7 mouse cellular contexts compared by ENCODE assay signal in the genomic region with DNA sequence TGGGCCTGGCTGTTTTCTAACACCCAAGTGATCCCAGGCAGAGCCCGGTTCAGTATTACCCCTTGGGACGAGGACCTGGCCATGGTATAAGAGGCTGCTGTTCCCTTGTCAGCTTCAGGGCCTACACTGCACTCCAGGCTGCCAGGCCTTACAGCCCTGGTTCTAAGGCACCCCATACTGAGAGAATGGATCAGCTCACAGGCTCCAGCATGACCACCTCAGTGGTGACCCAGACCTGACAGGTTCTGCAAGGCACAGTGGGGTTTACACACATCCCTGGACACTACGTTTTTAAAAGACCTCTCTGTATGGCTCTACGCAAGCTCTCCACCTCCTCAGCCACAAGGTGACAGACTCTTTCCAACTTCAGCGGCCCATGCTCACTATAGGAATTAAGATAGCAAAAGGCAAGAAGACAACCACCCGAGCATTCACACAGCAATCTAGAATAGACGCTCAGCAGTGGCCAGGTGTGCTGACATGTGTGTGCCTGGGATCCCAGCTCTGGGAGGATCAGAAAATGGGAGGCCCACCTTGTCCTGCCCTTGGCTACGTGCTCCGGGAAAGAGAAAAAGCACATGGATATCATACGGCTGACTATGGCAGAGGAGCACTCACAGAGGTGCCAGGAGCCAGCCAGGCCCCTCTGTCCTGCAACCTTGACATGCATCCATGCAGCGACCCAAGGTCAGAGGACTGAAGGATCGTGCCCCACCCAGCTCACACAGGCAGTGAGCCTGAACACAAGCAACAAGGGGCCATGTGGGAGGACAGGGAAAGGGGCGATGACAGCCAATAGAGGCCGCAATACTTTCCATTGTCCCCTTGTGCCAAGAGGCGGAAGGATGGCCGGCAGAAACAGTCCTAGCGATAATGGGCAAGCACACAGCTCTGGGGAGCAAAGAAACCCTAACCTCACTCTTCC. TPM values are rescaled to one million over a fixed set of nuclear protein-coding genes. Genes with fewer than 3 reads are reported as not detected.
DNase-seq lines count a peak whose midpoint lies in the region; ATAC-seq and TF ChIP-seq lines count a peak whose summit lies in the region.

No protein-coding gene starts in this region.

- no peak overlapping the region for H3K4me2 ChIP-seq in embryonic facial prominence, embryonic 11.5 days (ENCODE audit: low read depth, low read length)
- H3K4me2 ChIP-seq in kidney, postnatal 0 days (ENCODE audit: low read length): no peak overlapping the region

- no peaks in the 10 kb centered on the region for H3K27me3 ChIP-seq in cerebellum, adult 2 months (ENCODE audit: control insufficient read depth, insufficient read depth, low read length)
- H3K27me3 ChIP-seq in embryonic facial prominence, embryonic 11.5 days (ENCODE audit: control insufficient read depth, insufficient read depth, low read length): no peaks in the 10 kb centered on the region
- H3K27me3 ChIP-seq in kidney, postnatal 0 days (ENCODE audit: insufficient read depth, low read length): no peaks in the 10 kb centered on the region

- ATAC-seq in embryonic facial prominence, embryonic 11.5 days (replicated peaks; ENCODE audit: insufficient number of reproducible peaks, low FRiP score, low TSS enrichment, low read depth): no peak
- ATAC-seq in kidney, postnatal 0 days (replicated peaks; ENCODE audit: low FRiP score, low read depth): no peak
- ATAC-seq in erythroid progenitor cell, adult 5-6 weeks (replicated peaks; ENCODE audit: low FRiP score, poor library complexity, severe bottlenecking): no peak

- no peaks in the 10 kb centered on the region for H3K36me3 ChIP-seq in embryonic facial prominence, embryonic 11.5 days (replicated peaks; ENCODE audit: control insufficient read depth, insufficient read depth, low read depth, low read length)
- no peaks in the 10 kb centered on the region for H3K36me3 ChIP-seq in kidney, postnatal 0 days (ENCODE audit: insufficient read depth, low read length)

- no peak for TF ChIP-seq CTCF in cerebellum, adult 2 months (IDR thresholded peaks at IDR 0.05; ENCODE audit: borderline replicate concordance, insufficient read depth, low read depth, low read length)
- TF ChIP-seq CTCF in kidney, postnatal 0 days (IDR thresholded peaks at IDR 0.05; ENCODE audit: low read depth): no peak

- no peaks in the 10 kb centered on the region for H3K9me3 ChIP-seq in embryonic facial prominence, embryonic 11.5 days (replicated peaks; ENCODE audit: control insufficient read depth, low read length)
- H3K9me3 ChIP-seq in kidney, postnatal 0 days (replicated peaks; ENCODE audit: low read length): no peaks in the 10 kb centered on the region

- H3K4me1 ChIP-seq in cerebellum, adult 2 months (ENCODE audit: control insufficient read depth, insufficient read depth, low read length): peaks cover 83% of the 10 kb centered on the region
- H3K4me1 ChIP-seq in embryonic facial prominence, embryonic 11.5 days (ENCODE audit: control insufficient read depth, insufficient read depth, low read length): peaks cover 11% of the 10 kb centered on the region
- H3K4me1 ChIP-seq in kidney, postnatal 0 days (replicated peaks; ENCODE audit: insufficient read depth, low read length): peaks cover 31% of the 10 kb centered on the region

- no peak for TF ChIP-seq POLR2A in cerebellum, adult 2 months (IDR thresholded peaks at IDR 0.05; ENCODE audit: borderline replicate concordance, insufficient read depth, low read length)

- H3K9ac ChIP-seq in embryonic facial prominence, embryonic 11.5 days (replicated peaks; ENCODE audit: low read length): no peak overlapping the region
- no peak overlapping the region for H3K9ac ChIP-seq in kidney, postnatal 0 days (ENCODE audit: low read depth, low read length)

- H3K4me3 ChIP-seq in cerebellum, adult 2 months (replicated peaks; ENCODE audit: insufficient read depth, low read depth, low read length): no peak overlapping the region
- no peak overlapping the region for H3K4me3 ChIP-seq in embryonic facial prominence, embryonic 11.5 days (ENCODE audit: low read depth, low read length)
- no peak overlapping the region for H3K4me3 ChIP-seq in kidney, postnatal 0 days (replicated peaks; ENCODE audit: low read depth, low read length)

- peak; percentile 5 to 16 for DNase-seq in layer of hippocampus, postnatal 10 days (ENCODE audit: low spot score in 2 of 2)
- DNase-seq in layer of hippocampus, adult 9-11 months: no peak
- peak; percentile 6 to 29 for DNase-seq in cerebellum, adult 2 months
- DNase-seq in embryonic facial prominence, embryonic 11.5 days (ENCODE audit: low spot score): no peak
- no peak for DNase-seq in kidney, postnatal 0 days (ENCODE audit: low spot score)
- DNase-seq in embryo, embryonic 10 days (ENCODE audit: low spot score): no peak

- no peak overlapping the region for H3K27ac ChIP-seq in cerebellum, adult 2 months (ENCODE audit: insufficient read depth, low read length)
- H3K27ac ChIP-seq in embryonic facial prominence, embryonic 11.5 days (replicated peaks; ENCODE audit: low read depth, low read length): 0 out of 2 replicates have a peak overlapping the region, but pooled peaks have one; percentile 56
- peak overlapping the region; percentile 1; the same call in 1 of the 2 replicates for H3K27ac ChIP-seq in kidney, postnatal 0 days

- WGBS in cerebellum, adult 2 months: 38% methylated on average over 17 of the region's 17 CpGs
- 77% methylated on average over 17 of the region's 17 CpGs for WGBS in embryonic facial prominence, embryonic 11.5 days
- 58% methylated on average over 17 of the region's 17 CpGs for WGBS in kidney, postnatal 0 days

RNA-seq across cellular contexts. Expression of a gene that starts 11.9 kb away (rescaled TPM):
- 100 to 1,000 TPM; 161 to 175 TPM for total RNA-seq in layer of hippocampus, postnatal 10 days (2021)
- 394 and 445 TPM in 2 replicates for polyA plus RNA-seq in cerebellum, adult 2 months (2012; rRNA removed)
- polyA plus RNA-seq in embryonic facial prominence, embryonic 11.5 days (2014; fragmentation: Nextera tagmentation; extraction: Ambion mirVana): 327 and 351 TPM in 2 replicates
- polyA plus RNA-seq in kidney, postnatal 0 days (2015; fragmentation: Nextera tagmentation; extraction: Ambion mirVana): 502 and 515 TPM in 2 replicates
- 90.1 and 119 TPM in 2 replicates for total RNA-seq in erythroid progenitor cell, adult 5-6 weeks (2015; ENCODE audit: low replicate concordance)
- 75.9 and 125 TPM in 2 replicates for total RNA-seq in erythroid progenitor cell, adult 5-6 weeks (2017; ENCODE audit: low replicate concordance)

RNA-seq across cellular contexts. Expression of a gene that starts 29.4 kb away (rescaled TPM):
- 100 to 1,000 TPM; 532 to 604 TPM for total RNA-seq in layer of hippocampus, postnatal 10 days (2021)
- 1,238 and 1,304 TPM in 2 replicates for polyA plus RNA-seq in cerebellum, adult 2 months (2012; rRNA removed)
- 667 and 692 TPM in 2 replicates for polyA plus RNA-seq in embryonic facial prominence, embryonic 11.5 days (2014; fragmentation: Nextera tagmentation; extraction: Ambion mirVana)
- 560 and 574 TPM in 2 replicates for polyA plus RNA-seq in kidney, postnatal 0 days (2015; fragmentation: Nextera tagmentation; extraction: Ambion mirVana)
- total RNA-seq in erythroid progenitor cell, adult 5-6 weeks (2015; ENCODE audit: low replicate concordance): 292 and 301 TPM in 2 replicates
- total RNA-seq in erythroid progenitor cell, adult 5-6 weeks (2017; ENCODE audit: low replicate concordance): 92.2 and 190 TPM in 2 replicates

RNA-seq across cellular contexts. Expression of a gene that starts 29.6 kb away (rescaled TPM):
- total RNA-seq in layer of hippocampus, postnatal 10 days (2021): 10 to 100 TPM; 29.4 to 33.5 TPM
- 29.9 and 33.0 TPM in 2 replicates for polyA plus RNA-seq in cerebellum, adult 2 months (2012; rRNA removed)
- 54.4 and 61.4 TPM in 2 replicates for polyA plus RNA-seq in embryonic facial prominence, embryonic 11.5 days (2014; fragmentation: Nextera tagmentation; extraction: Ambion mirVana)
- 30.2 and 35.3 TPM in 2 replicates for polyA plus RNA-seq in kidney, postnatal 0 days (2015; fragmentation: Nextera tagmentation; extraction: Ambion mirVana)
- total RNA-seq in erythroid progenitor cell, adult 5-6 weeks (2015; ENCODE audit: low replicate concordance): 56.2 and 59.5 TPM in 2 replicates
- total RNA-seq in erythroid progenitor cell, adult 5-6 weeks (2017; ENCODE audit: low replicate concordance): 58.9 and 62.4 TPM in 2 replicates

RNA-seq across cellular contexts. Expression of a gene that starts 42.8 kb away (rescaled TPM):
- not detected for total RNA-seq in layer of hippocampus, postnatal 10 days (2021)
- not detected in 2 replicates for polyA plus RNA-seq in cerebellum, adult 2 months (2012; rRNA removed)
- polyA plus RNA-seq in embryonic facial prominence, embryonic 11.5 days (2014; fragmentation: Nextera tagmentation; extraction: Ambion mirVana): not detected in 2 replicates
- not detected in 2 replicates for polyA plus RNA-seq in kidney, postnatal 0 days (2015; fragmentation: Nextera tagmentation; extraction: Ambion mirVana)
- total RNA-seq in erythroid progenitor cell, adult 5-6 weeks (2015; ENCODE audit: low replicate concordance): not detected in 2 replicates
- total RNA-seq in erythroid progenitor cell, adult 5-6 weeks (2017; ENCODE audit: low replicate concordance): not detected in 2 replicates

Comparison
In these comparisons a context has a peak if more than half of its experiments do, and no peak if none do; other contexts are left out.
1. DNase-seq: peak in layer of hippocampus, postnatal 10 days (2 of 2) and cerebellum, adult 2 months (2 of 2); none in layer of hippocampus, adult 9-11 months (single experiment), embryonic facial prominence, embryonic 11.5 days (single experiment), kidney, postnatal 0 days (single experiment) and embryo, embryonic 10 days (single experiment).